Mouse (Mus musculus) limb, embryonic 14.5 days (tissue): ENCODE data around the gene Plekhg2. TPM values are rescaled to one million over a fixed set of nuclear protein-coding genes. Genes with fewer than 3 reads are reported as not detected.
A peak's percentile ranks its signal among the peaks of the same experiment; 100 is the strongest.

Source experiments
- ATAC-seq: fragments of 200-750 bp; cut with Nextera tagmentation; 2 replicates; pipeline ENCODE4 v1.8.0; 2017; ENCODE audit warnings: low read depth, moderate number of reproducible peaks, moderate TSS enrichment; ENCODE audit not compliant: low FRiP score
- DNase-seq: peaks from one replicate; pipeline ENCODE4 v3.0.0-alpha.2; 2015; ENCODE audit warnings: low spot score
- H3K27ac ChIP-seq: fragments of 300-500 bp; sonication (generic); replicated peaks from 2 replicates; pipeline ENCODE4 v1.5.1; 2014; ENCODE audit warnings: low read depth, mild to moderate bottlenecking, low read length, moderate library complexity, mixed read lengths
- H3K27me3 ChIP-seq: fragments of 300-500 bp; sonication (generic); 2 replicates; pipeline ENCODE4 v1.6.1; 2014; ENCODE audit warnings: low read length, mixed read lengths; ENCODE audit not compliant: control insufficient read depth, insufficient read depth
- H3K36me3 ChIP-seq: fragments of 300-500 bp; sonication (generic); 2 replicates; pipeline ENCODE4 v1.6.1; 2014; ENCODE audit warnings: mild to moderate bottlenecking, low read length, moderate library complexity, mixed read lengths; ENCODE audit not compliant: control insufficient read depth, insufficient read depth
- H3K4me1 ChIP-seq: fragments of 300-500 bp; sonication (generic); 2 replicates; pipeline ENCODE4 v1.6.1; 2014; ENCODE audit warnings: antibody characterized with exemption, low read length, mixed read lengths; ENCODE audit not compliant: control insufficient read depth, insufficient read depth
- H3K4me2 ChIP-seq: fragments of 300-500 bp; sonication (generic); replicated peaks from 2 replicates; pipeline ENCODE4 v1.6.1; 2014; ENCODE audit warnings: low read depth, mild to moderate bottlenecking, low read length, moderate library complexity; ENCODE audit not compliant: severe bottlenecking
- H3K4me3 ChIP-seq: fragments of 300-500 bp; sonication (generic); replicated peaks from 2 replicates; pipeline ENCODE4 v1.5.1; 2014; ENCODE audit warnings: low read length
- H3K9ac ChIP-seq: fragments of 300-500 bp; sonication (generic); 2 replicates; pipeline ENCODE4 v1.6.1; 2014; ENCODE audit warnings: mild to moderate bottlenecking, low read depth, low read length, moderate library complexity; ENCODE audit not compliant: severe bottlenecking
- H3K9me3 ChIP-seq: fragments of 300-500 bp; sonication (generic); 2 replicates; pipeline ENCODE4 v1.6.1; 2016; ENCODE audit warnings: low read length; ENCODE audit not compliant: control insufficient read depth
- POLR2A ChIP-seq: fragments of 200-500 bp; IDR thresholded peaks from 2 replicates; pipeline ENCODE4 v1.8.0; 2012; ENCODE audit warnings: inconsistent platforms, mild to moderate bottlenecking, moderate library complexity, borderline replicate concordance; ENCODE audit not compliant: insufficient read depth, insufficient read length; ENCODE audit errors: extremely low read depth
- WGBS: fragments of 180-500 bp; shearing (Covaris S2); extraction: QIAGEN DNeasy Blood & Tissue Kit; methylation state at CpG from one replicate; pipeline ENCODE4 v1.1.7; 2014; 5-methylcytosine and 5-hydroxymethylcytosine counted together
- polyA plus RNA-seq, 2 experiments: library from polyadenylated mRNA; depleted of rRNA in 1 of 2; stranded (reverse) in 1 of 2; unstranded in 1 of 2; fragments of >200 nt; fragmentation: Nextera tagmentation in 1 of 2; extraction: Ambion mirVana in 1 of 2; gene quantifications; 2 replicates each; pipeline versions ENCODE4 v1.2.1 to v1.2.3; 2012 to 2014

Plekhg2 gene
- polyA plus RNA-seq, 2 experiments, result 59.0 to 67.3 TPM

DNA sequence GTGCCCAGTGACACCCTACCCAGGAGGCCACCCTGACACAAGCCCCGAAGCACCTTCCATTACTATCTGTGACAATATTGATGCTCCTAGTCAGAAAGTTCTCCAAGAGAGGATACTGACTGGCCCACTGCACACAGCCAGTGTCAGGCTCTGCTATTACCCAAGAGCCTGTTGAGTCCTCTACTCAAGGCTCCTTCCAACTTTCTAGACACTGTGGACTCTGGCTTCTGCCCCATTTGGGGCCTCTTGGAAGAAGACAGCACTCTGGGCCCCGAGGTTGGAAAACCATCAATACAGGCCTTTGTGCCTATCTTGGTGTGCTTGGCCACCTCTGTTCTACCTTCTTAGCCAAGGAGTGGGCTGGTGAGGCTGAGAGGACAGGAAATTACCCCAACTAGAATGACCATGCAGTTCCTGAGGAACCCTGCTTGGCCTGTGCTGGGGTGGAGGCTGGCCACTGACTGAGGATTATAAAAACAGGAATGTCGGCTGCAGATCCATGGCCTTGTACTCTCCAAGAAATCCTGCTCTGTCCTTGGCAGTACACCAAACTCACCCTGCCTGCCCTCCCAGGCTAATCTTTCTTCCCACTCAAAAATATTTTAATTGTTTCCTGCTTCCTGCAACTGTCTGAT is 38.6 kb upstream of the Plekhg2 start:
- no peak overlapping the region for H3K27ac ChIP-seq
- TF ChIP-seq POLR2A, result no peak
- DNase-seq (no peak), ATAC-seq (no peak)
- 84% methylated on average over 3 of the region's 3 CpGs for WGBS
- no peak overlapping the region for H3K4me2 ChIP-seq
- H3K36me3 ChIP-seq, result peaks cover 94% of the 10 kb centered on the region
- H3K9me3 ChIP-seq, result no peaks in the 10 kb centered on the region
- no peak overlapping the region for H3K4me3 ChIP-seq
- no peaks in the 10 kb centered on the region for H3K27me3 ChIP-seq
- H3K4me1 ChIP-seq, result no peaks in the 10 kb centered on the region
- H3K9ac ChIP-seq, result no peak overlapping the region

DNA sequence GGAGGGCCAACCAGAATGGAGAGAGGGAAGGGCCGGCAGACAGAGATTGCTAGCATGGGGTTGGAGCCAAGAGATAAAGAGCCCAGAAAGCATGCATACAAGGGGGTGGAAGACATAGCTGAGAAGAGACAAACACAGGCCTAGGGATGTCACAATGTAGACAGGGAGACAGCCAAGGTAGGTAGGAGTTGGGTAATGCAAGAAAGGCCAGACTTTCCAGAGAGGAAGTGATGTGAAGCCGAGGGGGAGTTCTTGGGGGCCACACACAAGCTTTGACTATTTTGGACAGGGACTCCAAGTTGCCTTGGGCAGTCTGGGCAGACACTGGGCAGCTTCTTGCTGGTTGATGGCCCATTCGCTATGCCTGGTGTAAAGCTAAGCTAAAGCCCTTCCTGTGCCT is 29.5 kb upstream of the Plekhg2 start:
- Histone ChIP-seq H3K4me2 (no peak overlapping the region), H3K4me1 (no peaks in the 10 kb centered on the region), H3K27ac (no peak overlapping the region), H3K9me3 (no peaks in the 10 kb centered on the region), H3K27me3 (no peaks in the 10 kb centered on the region), H3K36me3 (peaks cover 96% of the 10 kb centered on the region), H3K9ac (no peak overlapping the region), H3K4me3 (no peak overlapping the region)
- 75% methylated on average over 3 of the region's 3 CpGs for WGBS
- ATAC-seq (no peak), DNase-seq (no peak)
- no peak for TF ChIP-seq POLR2A

DNA sequence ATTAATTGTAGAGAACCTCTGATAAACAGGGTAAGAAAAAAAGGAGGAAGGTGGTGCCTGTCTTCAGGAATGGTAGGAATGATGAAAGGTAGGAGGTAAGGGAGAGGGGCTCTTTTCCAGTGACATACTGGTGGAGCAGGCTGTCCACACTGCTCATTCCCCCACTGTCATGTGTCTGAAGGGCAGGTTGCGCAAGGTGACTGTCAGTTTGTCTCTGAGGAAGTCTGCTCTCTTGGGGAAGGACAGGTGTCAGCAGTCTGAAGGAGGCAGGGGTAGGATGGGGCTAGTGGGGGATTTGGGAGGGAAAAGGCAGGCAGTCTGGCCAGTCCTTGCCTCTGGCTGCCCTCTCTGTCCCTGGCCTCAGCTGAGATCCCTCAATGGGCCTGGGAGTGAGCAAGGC is 28.6 kb upstream of the Plekhg2 start:
- no peak for TF ChIP-seq POLR2A
- Histone ChIP-seq H3K4me2 (no peak overlapping the region), H3K4me3 (no peak overlapping the region), H3K36me3 (peaks cover 95% of the 10 kb centered on the region), H3K9me3 (no peaks in the 10 kb centered on the region), H3K27me3 (no peaks in the 10 kb centered on the region), H3K27ac (no peak overlapping the region), H3K4me1 (no peaks in the 10 kb centered on the region), H3K9ac (no peak overlapping the region)
- ATAC-seq (no peak), DNase-seq (no peak)
- 94% methylated on average over 1 of the region's 1 CpGs for WGBS

DNA sequence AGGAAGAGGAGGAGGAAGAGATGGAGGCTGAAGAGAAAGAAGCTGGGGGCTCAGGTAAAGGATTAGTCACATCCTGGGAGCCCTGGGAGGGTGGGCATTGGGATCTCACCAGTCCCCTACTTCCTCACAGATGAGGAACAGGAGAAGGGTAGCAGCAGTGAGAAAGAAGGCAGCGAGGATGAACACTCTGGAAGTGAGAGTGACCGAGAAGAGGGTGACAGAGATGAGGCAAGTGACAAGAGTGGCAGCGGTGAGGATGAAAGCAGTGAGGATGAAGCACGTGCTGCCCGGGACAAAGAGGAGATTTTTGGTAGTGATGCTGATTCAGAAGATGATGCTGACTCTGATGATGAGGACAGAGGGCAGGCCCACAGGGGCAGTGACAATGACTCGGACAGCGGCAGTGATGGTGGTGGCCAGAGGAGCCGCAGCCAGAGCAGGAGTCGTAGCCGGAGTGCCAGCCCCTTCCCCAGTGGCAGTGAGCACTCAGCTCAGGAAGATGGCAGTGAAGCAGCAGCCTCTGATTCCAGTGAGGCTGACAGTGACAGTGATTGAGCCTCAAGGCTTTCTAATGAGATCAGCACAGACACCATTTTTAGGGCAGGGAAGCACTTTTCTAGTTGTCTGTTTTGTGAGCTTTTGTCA is 26.4 kb upstream of the Plekhg2 start:
- WGBS, result 83% methylated on average over 10 of the region's 10 CpGs
- Histone ChIP-seq H3K9ac (no peak overlapping the region), H3K4me3 (no peak overlapping the region), H3K36me3 (peaks cover 91% of the 10 kb centered on the region), H3K4me2 (no peak overlapping the region), H3K9me3 (no peaks in the 10 kb centered on the region), H3K4me1 (no peaks in the 10 kb centered on the region; the same call in 1 of the 2 replicates), H3K27ac (no peak overlapping the region), H3K27me3 (no peaks in the 10 kb centered on the region)
- DNase-seq (no peak), ATAC-seq (no peak)
- TF ChIP-seq POLR2A, result no peak

DNA sequence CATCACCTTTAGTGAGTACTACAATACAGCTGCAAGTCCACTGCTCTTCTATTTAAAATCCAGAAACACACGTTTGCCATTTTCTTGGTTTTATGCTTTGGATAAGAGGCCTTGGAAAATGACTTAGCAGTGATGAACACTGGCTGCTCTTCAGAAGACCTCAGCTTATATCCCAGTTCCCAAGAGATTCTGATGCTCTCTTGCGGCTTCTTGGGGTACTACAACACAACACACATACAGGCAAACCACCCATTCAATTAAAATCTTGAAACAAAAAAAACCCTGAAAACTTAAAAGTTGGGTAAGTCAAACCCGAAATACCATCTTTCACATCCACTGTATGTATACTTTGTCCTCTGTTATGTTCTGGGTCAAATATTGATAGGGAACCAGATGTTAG is 25.6 kb upstream of the Plekhg2 start:
- H3K4me3 ChIP-seq, result no peak overlapping the region
- H3K9ac ChIP-seq, result no peak overlapping the region
- peaks cover 4% of the 10 kb centered on the region for H3K4me1 ChIP-seq
- 67% methylated on average over 3 of the region's 3 CpGs for WGBS
- no peak for TF ChIP-seq POLR2A
- peak; percentile 41 for DNase-seq
- ATAC-seq, result no peak
- peaks cover 82% of the 10 kb centered on the region for H3K36me3 ChIP-seq
- H3K9me3 ChIP-seq, result no peaks in the 10 kb centered on the region
- no peaks in the 10 kb centered on the region for H3K27me3 ChIP-seq
- H3K27ac ChIP-seq, result no peak overlapping the region
- H3K4me2 ChIP-seq, result no peak overlapping the region
